Mouse (Mus musculus) embryo, embryonic 11 days (tissue): ENCODE data around the gene Gm3278.
A peak's percentile ranks its signal among the peaks of the same experiment; 100 is the strongest.
"Not testable (repeated sequence)": the region's sequence is repeated elsewhere in the genome, so short reads cannot be mapped to it uniquely, and the experiment has no call there.

Experiments used
- DNase-seq: peaks from one replicate; pipeline ENCODE4 v3.0.0-alpha.2; 2015

The Gm3278 gene

DNA sequence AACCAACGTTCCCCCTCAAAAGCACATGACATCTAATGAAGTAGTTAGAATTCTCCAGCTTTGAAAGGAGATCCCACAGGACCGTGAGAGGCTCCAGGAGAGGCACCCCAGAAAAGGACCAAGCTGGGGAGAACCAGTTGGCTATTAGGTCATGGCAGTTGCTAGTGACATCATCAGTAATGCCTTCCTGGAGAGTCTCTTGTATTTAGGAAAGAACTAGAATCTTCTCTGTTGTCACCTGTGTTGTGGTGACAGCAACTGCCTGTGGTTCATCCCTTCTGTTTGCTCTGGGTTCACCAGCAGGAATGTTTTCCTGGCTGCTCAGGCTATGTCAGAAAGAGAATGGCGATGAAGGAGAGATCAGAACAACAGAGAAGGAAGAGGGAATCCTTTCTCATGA is at the start of gene Gm3278:
Gm3278 (plus strand) TSS at position 301 of the 400 bp plus-strand sequence.
- DNase-seq = not testable (repeated sequence)

DNA sequence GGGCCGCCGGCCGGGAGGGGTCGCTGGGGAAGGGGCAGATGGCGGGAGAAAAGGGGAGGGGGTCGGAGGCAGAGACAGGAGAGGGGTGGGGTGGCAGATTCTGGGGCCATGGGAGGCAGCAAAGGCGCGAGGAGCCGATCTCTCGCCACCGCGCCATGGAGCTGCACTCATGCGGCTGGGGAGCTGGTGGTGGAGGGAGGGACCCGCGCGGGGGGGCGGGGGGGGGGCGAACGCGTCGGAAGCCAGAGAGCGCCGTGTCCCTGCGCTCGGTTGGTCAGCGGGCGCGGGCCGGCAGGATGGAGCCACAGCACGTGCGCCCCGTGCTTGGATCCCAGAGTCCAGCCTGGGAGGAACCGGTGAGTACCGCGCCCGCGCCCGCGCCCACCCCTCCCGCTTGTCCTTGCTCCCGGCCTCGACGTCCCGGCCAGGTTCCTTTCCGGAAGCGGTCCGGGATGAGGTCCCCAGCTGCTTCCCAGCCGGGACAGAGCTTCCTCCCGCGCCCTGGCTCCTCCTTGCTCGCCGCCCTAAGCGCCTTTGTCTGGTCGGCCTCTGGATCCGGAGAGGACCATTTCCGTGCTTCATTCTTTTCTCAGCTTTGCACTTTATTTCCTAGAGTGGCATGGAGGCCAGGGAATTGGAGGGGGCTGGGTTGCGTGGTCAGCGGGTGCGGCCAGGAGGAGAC is 36.8 kb upstream of the Gm3278 start, which contains the start of gene Gm3264:
Gm3264 (plus strand) TSS at position 278 of the 682 bp plus-strand sequence.
- DNase-seq = peak; percentile 12
